Mouse (Mus musculus): Measurements from ENCODE around the gene Stra6.

DNA sequence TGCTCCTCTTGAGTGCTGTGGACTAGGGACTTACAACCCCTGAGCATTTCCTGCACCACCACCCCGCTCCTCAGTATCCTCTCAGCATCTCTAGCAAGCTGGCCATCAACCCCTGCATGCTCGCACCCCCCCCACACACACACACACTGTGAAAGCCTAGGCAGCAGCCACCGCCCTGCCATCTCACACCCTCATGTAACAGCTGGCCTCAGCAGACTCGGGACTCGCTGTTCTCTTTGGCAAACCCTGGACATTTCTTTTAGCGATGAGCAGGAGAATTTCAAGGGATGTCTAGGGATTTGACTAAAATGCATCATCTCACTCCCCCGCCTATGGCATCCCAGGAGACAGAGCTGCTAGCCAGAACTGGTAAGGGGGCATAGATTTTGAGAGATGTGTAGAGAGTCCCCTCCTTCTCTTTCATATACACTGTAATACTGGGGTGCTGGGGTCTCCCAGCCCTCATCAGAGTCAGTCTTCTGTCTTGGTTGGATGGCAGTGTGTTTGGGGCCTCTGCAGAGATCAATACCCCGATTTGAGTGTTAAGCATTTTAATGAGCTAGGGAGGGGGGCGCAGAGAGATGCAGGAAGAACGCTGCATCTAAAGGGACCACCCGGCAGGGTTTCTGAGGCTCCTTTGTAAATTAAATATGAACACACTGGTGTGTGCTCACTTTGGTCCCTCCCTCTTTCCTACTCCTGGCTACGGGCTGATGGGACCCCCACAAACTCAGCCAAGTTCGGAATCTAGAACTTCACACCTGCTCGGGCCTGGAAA, 139.3 kb downstream of the Stra6 start:
- TF ChIP-seq CTCF (IDR thresholded peaks at IDR 0.05; ENCODE audit: insufficient read depth, low read length): no peak
- no peak for TF ChIP-seq POLR2A (IDR thresholded peaks at IDR 0.05; ENCODE audit: borderline replicate concordance, extremely low read depth, low read depth, low read length)
